Mouse (Mus musculus) kidney, embryonic 15.5 days (tissue): ENCODE measurements around the gene Ccr5. TPM values are rescaled to one million over a fixed set of nuclear protein-coding genes. Genes with fewer than 3 reads are reported as not detected.
"Not testable (repeated sequence)": the region's sequence is repeated elsewhere in the genome, so short reads cannot be mapped to it uniquely, and the experiment has no call there.

Experiments used
- ATAC-seq: fragments of 200-750 bp; cut with Nextera tagmentation; replicated peaks from 2 replicates; pipeline ENCODE4 v1.8.0; 2017; ENCODE audit warnings: moderate TSS enrichment; ENCODE audit not compliant: low FRiP score
- H3K27ac ChIP-seq: fragments of 300-500 bp; sonication (generic); 2 replicates; pipeline ENCODE4 v1.5.1; 2015; ENCODE audit warnings: mild to moderate bottlenecking, inconsistent platforms
- H3K27me3 ChIP-seq: fragments of 300-500 bp; sonication (generic); 2 replicates; pipeline ENCODE4 v1.6.1; 2015; ENCODE audit warnings: inconsistent platforms
- H3K36me3 ChIP-seq: fragments of 300-500 bp; sonication (generic); 2 replicates; pipeline ENCODE4 v1.6.1; 2015; ENCODE audit warnings: inconsistent platforms
- H3K4me1 ChIP-seq: fragments of 300-500 bp; sonication (generic); 2 replicates; pipeline ENCODE4 v1.6.1; 2015; ENCODE audit warnings: inconsistent platforms
- H3K4me2 ChIP-seq: fragments of 300-500 bp; sonication (generic); 2 replicates; pipeline ENCODE4 v1.6.1; 2015; ENCODE audit warnings: moderate library complexity, mild to moderate bottlenecking, inconsistent platforms
- H3K4me3 ChIP-seq: fragments of 300-500 bp; sonication (generic); replicated peaks from 2 replicates; pipeline ENCODE4 v1.5.1; 2015; ENCODE audit warnings: mild to moderate bottlenecking, inconsistent platforms
- H3K9ac ChIP-seq: fragments of 300-500 bp; sonication (generic); 2 replicates; pipeline ENCODE4 v1.6.1; 2015; ENCODE audit warnings: mild to moderate bottlenecking, inconsistent platforms
- H3K9me3 ChIP-seq: fragments of 300-500 bp; sonication (generic); replicated peaks from 2 replicates; pipeline ENCODE4 v1.6.1; 2016; ENCODE audit warnings: inconsistent platforms
- WGBS: fragments of 180-500 bp; shearing (Covaris S2); methylation state at CpG from one replicate; pipeline ENCODE4 v1.1.7; 2015; ENCODE audit warnings: mixed read lengths; 5-methylcytosine and 5-hydroxymethylcytosine counted together
- polyA plus RNA-seq: library from polyadenylated mRNA; unstranded; fragments of >200 nt; fragmentation: Nextera tagmentation; extraction: Ambion mirVana; gene quantifications from 2 replicates; pipeline ENCODE4 v1.2.1, GENCODE M21; 2015

The Ccr5 gene
- polyA plus RNA-seq, 1 experiment from 2014 or later = 0.65 TPM

DNA sequence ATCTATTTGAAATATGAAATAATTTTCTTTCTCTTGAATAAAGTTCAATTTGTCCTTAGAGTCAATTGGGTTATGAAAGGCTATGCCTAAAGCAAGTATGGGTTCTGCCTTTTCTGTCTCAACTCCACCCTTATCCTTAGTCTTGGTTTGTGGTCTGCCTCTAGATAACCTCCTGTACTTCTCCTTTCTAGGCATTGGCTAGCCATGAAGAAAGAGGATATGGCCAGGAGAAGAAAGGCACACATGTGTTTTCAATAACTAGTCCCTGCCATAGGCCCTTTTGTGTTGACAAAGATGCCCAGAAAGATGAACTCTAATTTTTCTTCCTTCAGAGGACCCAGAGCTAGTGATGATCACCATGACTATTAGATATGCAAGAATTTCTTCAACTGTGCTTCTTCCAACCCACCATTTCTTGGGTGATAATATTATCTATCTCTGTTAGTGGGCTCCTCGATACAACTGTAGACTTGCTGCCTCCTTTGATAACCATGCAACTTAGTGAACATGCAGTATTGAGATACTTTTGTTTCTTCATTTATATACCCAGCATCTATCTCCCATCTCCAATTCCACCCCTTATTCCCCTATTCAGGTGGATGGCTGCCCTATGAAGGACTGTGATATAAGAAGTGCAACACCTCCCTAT lies 8.6 kb upstream of the Ccr5 start:
- no peaks in the 10 kb centered on the region for H3K27me3 ChIP-seq
- 97% methylated on average over 1 of the region's 1 CpGs for WGBS
- ATAC-seq = no peak
- H3K36me3 ChIP-seq = no peaks in the 10 kb centered on the region
- H3K4me2 ChIP-seq = no peak overlapping the region
- no peak overlapping the region for H3K27ac ChIP-seq
- H3K9ac ChIP-seq = no peak overlapping the region
- no peak overlapping the region for H3K4me3 ChIP-seq
- H3K4me1 ChIP-seq = no peaks in the 10 kb centered on the region
- H3K9me3 ChIP-seq = no peaks in the 10 kb centered on the region

DNA sequence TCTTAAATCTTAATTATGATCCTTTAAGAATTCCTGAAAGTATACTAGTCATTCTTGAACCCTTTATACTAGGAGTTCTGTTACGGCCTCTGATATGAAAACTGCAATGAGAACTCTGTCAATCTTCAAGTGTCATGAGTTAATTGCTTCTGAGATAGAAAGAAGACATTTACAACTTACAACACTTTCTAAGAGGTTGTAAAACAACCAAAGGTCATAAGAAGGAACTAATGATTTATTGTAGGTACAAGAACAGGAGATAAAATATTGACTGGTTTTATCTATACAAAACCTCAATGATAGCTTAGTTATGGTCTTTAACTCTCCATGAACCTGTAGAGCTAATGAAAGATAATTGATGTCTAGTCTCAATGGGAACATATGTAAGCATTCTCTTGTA lies 7.6 kb upstream of the Ccr5 start:
- WGBS = 61% methylated on average over 1 of the region's 1 CpGs
- Histone ChIP-seq H3K36me3 (no peaks in the 10 kb centered on the region), H3K9ac (no peak overlapping the region), H3K4me1 (no peaks in the 10 kb centered on the region), H3K27me3 (no peaks in the 10 kb centered on the region), H3K4me2 (no peak overlapping the region), H3K4me3 (no peak overlapping the region), H3K27ac (no peak overlapping the region), H3K9me3 (no peaks in the 10 kb centered on the region)
- no peak for ATAC-seq

DNA sequence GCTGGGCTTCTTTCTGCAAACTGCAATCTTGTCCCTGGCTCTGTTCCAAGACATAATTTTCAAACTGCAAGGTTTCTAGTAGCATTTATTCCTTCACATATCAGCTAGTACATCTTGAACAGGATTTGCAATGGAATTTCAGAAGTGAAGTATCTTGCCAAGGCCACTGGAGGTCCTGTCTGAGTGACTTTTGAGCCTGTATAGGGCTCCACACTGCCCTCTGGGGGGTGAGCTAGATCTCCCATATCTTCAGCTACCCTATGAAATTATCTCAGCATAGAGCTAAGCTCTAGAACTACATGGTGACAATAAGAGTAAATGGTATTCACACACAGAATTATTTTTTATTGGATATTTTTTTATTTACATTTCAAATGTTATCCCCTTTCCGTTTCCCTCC lies 2.9 kb upstream of the Ccr5 start:
- Histone ChIP-seq H3K9me3 (no peaks in the 10 kb centered on the region), H3K9ac (no peak overlapping the region), H3K27me3 (no peaks in the 10 kb centered on the region), H3K4me1 (no peaks in the 10 kb centered on the region), H3K27ac (no peak overlapping the region), H3K4me2 (no peak overlapping the region), H3K36me3 (no peaks in the 10 kb centered on the region), H3K4me3 (no peak overlapping the region)
- WGBS = 92% methylated on average over 1 of the region's 1 CpGs
- no peak for ATAC-seq

DNA sequence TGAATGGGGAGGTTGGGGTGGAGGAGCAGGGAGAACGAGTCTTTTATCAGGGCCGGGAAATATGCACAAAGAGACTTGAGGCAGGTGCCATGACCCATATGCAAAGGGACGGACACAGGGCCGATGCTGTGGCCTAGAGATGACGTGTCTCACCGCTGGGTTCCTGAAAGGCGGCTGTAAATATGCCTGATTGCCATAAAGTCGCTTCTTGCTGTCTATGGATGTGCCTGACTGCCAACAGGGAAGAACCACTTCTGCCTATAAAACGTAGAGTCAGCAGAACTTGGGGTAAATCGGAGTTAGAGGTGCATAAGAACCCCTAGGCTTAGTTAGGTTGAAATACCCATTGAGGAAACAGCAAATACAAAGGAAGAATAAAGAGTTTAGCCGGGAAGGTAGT lies 4.2 kb downstream of the Ccr5 start:
- Histone ChIP-seq H3K27me3 (no peaks in the 10 kb centered on the region; the same call in 1 of the 2 replicates), H3K4me1 (no peaks in the 10 kb centered on the region), H3K4me3 (no peak overlapping the region), H3K27ac (no peak overlapping the region), H3K9ac (no peak overlapping the region), H3K36me3 (no peaks in the 10 kb centered on the region), H3K4me2 (no peak overlapping the region), H3K9me3 (no peaks in the 10 kb centered on the region)
- 80% methylated on average over 11 of the region's 11 CpGs for WGBS
- ATAC-seq = no peak

DNA sequence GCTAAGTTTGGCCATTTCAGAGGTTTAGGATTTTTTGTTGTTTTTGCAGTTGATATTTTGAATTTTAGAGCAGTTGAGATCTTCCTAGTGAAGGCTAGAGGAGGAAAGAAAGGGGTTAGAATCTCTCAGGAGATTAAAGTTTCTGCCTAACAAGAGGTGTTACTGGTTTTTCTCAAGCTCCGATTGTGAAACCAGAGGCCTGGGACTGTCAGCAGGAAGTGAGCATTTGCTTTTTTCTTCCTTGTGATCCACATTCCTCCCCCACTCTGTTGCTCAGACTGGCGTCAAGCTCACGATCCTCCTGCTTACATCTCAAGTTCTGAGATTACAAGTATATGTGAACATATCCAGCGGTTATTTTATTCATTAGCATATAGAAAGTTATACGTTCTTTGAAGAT lies 5.0 kb downstream of the Ccr5 start:
- Histone ChIP-seq H3K4me1 (no peaks in the 10 kb centered on the region), H3K36me3 (no peaks in the 10 kb centered on the region), H3K4me3 (no peak overlapping the region), H3K27ac (no peak overlapping the region), H3K9ac (no peak overlapping the region), H3K4me2 (no peak overlapping the region), H3K27me3 (no peaks in the 10 kb centered on the region; the same call in 1 of the 2 replicates), H3K9me3 (no peaks in the 10 kb centered on the region)
- WGBS = 33% methylated on average over 5 of the region's 5 CpGs
- no peak for ATAC-seq

DNA sequence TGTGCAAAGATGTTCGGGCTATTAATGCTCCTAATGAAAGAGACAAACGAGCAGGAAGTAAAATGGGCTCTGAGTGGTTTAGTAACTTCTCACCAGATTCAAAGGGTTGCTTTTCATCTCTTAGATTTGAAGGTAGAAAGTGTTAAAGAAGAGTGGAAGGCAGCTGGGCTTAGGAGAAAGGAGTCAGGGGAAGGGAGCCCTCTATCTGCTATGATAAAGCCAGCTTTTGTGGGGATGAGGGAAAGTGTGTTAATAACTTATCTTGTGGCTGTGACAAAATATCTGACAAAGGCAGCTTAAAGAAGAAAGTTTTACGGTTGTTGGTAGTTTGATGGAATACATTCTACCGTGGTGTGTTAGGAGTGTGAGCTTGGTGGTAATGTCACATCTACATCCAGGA lies 6.1 kb downstream of the Ccr5 start:
- 46% methylated on average over 4 of the region's 4 CpGs for WGBS
- ATAC-seq = no peak
- H3K27ac ChIP-seq = no peak overlapping the region
- H3K4me3 ChIP-seq = no peak overlapping the region
- H3K4me1 ChIP-seq = no peaks in the 10 kb centered on the region
- no peaks in the 10 kb centered on the region for H3K36me3 ChIP-seq
- H3K27me3 ChIP-seq = no peaks in the 10 kb centered on the region; the same call in 1 of the 2 replicates
- no peak overlapping the region for H3K9ac ChIP-seq
- no peak overlapping the region for H3K4me2 ChIP-seq
- H3K9me3 ChIP-seq = no peaks in the 10 kb centered on the region

DNA sequence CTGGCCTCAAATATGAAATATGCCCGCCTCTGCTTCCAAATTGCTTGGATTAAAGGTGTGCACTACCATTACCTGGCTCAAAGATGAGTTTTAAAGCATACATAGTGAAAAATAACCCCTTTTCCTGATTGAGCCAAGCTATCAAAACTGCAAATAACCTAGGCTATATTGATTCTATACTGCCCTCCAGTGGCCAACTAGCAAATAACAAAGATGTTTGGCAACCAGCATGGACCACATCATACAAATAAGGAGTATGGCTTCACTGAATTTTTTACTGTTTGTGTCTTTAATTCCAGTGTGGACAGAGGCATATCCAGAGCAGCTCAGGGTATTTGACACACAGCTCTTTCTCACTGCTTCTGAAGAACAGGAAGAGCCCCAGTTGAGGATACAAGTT lies 7.0 kb downstream of the Ccr5 start:
- no peak for ATAC-seq

DNA sequence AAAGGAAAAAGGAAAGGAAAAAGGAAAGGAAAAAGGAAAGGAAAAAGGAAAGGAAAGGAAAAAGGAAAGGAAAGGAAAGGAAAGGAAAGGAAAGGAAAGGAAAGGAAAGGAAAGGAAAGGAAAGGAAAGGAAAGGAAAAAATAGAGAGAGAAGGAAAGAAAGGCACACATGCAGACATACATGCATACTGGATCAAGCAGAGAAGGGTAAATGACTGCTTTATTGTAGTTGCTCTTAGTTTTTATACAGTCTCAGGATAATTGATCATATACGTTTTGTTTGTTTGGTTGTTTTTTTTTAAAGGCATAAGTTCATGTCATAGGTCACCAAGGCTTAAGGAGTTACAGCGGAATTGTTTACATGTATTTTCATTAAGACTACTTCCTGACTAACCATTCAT lies 11.6 kb downstream of the Ccr5 start:
- not testable (repeated sequence) for H3K4me1 ChIP-seq, H3K4me3 ChIP-seq, H3K36me3 ChIP-seq, H3K9ac ChIP-seq, H3K4me2 ChIP-seq, ATAC-seq, H3K27me3 ChIP-seq, H3K9me3 ChIP-seq, H3K27ac ChIP-seq
- 68% methylated on average over 2 of the region's 2 CpGs for WGBS

More for the DNA sequence above, 7.0 kb downstream of the Ccr5 start:
- no peaks in the 10 kb centered on the region; the same call in 1 of the 2 replicates for H3K27me3 ChIP-seq
- H3K4me3 ChIP-seq = no peak overlapping the region
- no peak overlapping the region for H3K9ac ChIP-seq
- 0% methylated on average over 1 of the region's 1 CpGs for WGBS
- H3K9me3 ChIP-seq = no peaks in the 10 kb centered on the region
- H3K27ac ChIP-seq = no peak overlapping the region
- H3K36me3 ChIP-seq = no peaks in the 10 kb centered on the region
- no peaks in the 10 kb centered on the region for H3K4me1 ChIP-seq
- H3K4me2 ChIP-seq = no peak overlapping the region

DNA sequence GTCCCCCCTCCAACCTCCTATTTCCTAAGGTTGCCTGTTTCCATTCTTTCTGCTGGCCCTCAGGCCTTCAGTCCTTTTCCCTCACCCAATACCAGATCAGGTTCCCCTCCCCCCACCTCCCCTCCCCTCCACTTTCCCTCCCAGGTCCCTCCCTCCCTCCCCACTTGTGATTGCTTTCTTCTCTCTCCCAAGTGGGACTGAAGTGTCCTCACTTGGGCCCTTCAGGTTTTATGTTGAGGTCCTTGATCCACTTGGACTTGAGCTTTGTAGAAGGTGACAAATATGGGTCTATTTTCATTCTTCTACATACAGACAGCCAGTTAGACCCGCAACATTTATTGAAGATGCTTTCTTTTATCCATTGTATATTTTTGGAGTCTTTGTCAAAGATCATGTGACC lies 13.6 kb downstream of the Ccr5 start:
- ATAC-seq, H3K9ac ChIP-seq, H3K4me2 ChIP-seq, H3K36me3 ChIP-seq, H3K4me3 ChIP-seq, H3K27ac ChIP-seq, H3K9me3 ChIP-seq, H3K4me1 ChIP-seq, H3K27me3 ChIP-seq: not testable (repeated sequence)
- WGBS = 90% methylated on average over 1 of the region's 1 CpGs

DNA sequence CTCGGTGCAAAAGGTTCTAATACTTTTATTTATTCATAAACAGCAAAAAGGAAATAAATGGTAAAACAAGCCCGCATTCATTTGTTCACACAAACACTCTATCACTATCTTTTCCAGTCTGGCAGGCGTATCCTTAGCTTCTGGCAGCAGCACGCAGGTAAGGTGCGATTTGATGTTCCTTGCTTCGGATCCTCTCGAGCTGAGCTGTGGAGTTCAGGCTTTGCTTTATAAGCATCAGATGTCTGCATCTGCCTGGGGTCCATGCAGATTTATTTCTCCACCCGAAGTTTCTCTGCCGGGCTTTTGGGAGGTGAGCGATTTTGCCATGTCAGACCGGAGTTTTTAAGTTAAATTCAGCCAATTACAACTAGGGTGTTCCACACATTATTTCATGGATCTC lies 16.3 kb downstream of the Ccr5 start:
- WGBS = 74% methylated on average over 11 of the region's 11 CpGs
- Histone ChIP-seq H3K27me3 (no peaks in the 10 kb centered on the region), H3K27ac (no peak overlapping the region)

DNA sequence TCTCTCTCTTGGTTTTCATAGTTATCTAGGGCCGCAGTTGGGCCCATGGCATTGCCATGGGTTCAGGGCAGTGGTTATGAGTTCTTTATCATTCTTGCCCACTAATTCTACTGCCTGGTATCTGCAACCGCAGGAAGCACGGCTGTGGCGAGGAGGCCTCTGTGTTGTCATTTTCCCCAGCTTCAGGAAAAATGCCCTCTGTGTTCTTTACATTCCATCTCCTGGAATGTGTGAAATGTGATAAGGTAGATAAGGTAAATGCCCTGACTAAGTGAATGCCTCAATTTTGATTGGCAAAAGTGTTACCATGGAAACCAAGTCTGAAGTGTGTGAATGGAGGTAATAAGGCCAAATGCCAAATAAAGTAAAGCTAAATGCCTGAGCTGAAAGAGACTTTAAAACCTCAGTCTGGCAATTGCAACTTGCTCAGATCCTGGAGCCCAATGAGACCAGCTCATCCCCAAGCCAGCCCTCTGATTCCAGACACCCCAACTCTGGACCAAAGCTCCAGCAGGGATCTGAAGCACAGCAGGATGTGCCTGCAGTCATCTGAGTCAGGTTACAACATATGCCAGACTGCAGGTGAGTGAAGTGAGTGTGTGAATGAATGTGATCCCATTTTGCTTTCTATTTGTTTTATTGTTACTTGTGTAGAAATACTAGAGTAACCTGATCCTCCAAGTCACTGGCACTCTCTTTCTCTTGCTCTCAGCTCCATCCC lies 16.9 kb downstream of the Ccr5 start:
- Histone ChIP-seq H3K9ac (no peak overlapping the region), H3K4me1 (no peaks in the 10 kb centered on the region), H3K27me3 (no peaks in the 10 kb centered on the region), H3K36me3 (no peaks in the 10 kb centered on the region), H3K27ac (no peak overlapping the region), H3K9me3 (no peaks in the 10 kb centered on the region), H3K4me3 (no peak overlapping the region), H3K4me2 (no peak overlapping the region)
- ATAC-seq = peak; percentile 25; the same call in 1 of the 2 replicates
- WGBS = 61% methylated on average over 4 of the region's 4 CpGs

More for the DNA sequence above, 16.3 kb downstream of the Ccr5 start:
- Histone ChIP-seq H3K9ac (no peak overlapping the region), H3K4me1 (no peaks in the 10 kb centered on the region), H3K9me3 (no peaks in the 10 kb centered on the region), H3K4me3 (no peak overlapping the region), H3K4me2 (no peak overlapping the region), H3K36me3 (no peaks in the 10 kb centered on the region)
- ATAC-seq = no peak

DNA sequence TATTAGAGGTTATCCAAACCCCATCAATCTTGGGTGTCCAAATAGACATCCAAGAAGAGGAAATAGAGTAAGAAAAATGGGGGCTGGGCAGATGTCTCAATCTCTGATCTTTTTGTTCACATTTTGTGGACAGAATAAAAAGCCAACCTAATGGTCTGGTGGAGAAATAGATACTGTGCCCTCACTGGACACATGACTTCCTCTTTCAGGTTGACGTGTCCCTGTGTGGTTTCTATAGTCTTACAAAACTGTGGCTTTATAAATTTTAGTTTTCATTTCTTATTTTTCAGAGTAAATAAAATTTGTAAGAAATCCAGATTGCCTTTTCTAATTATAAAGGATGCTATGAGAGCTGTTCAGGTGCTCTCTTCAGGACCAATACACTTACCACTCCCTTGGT lies 22.3 kb downstream of the Ccr5 start:
- whole genome bisulfite sequencing = 69% methylated on average over 1 of the region's 1 CpGs
- no peak for ATAC-seq
- Histone ChIP-seq H3K36me3 (no peaks in the 10 kb centered on the region), H3K4me1 (no peaks in the 10 kb centered on the region), H3K9me3 (no peaks in the 10 kb centered on the region), H3K27me3 (no peaks in the 10 kb centered on the region), H3K4me2 (no peak overlapping the region), H3K4me3 (no peak overlapping the region), H3K27ac (no peak overlapping the region), H3K9ac (no peak overlapping the region)

DNA sequence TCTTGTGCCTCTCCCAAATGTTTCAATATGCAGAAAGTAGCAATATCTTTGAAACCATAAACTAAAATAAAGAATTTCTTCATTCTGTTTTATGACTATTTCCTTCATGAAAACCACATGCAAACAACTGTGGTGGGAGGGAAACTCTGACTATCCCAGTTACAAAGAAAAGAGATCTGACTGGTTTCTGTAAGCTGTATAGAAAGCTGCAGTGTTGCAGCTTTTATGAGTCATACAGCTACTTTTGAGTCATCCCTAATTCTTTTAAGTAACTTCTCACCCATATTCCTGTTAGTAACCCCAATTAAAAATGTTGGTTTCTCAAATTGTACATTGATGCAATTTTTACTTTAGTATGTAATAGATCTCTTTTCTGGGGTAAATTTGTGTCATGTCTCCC lies 25.0 kb downstream of the Ccr5 start:
- H3K9ac ChIP-seq = no peak overlapping the region
- H3K4me3 ChIP-seq = no peak overlapping the region
- H3K27ac ChIP-seq = no peak overlapping the region
- no peaks in the 10 kb centered on the region for H3K27me3 ChIP-seq
- no peaks in the 10 kb centered on the region for H3K4me1 ChIP-seq
- H3K4me2 ChIP-seq = no peak overlapping the region
- H3K36me3 ChIP-seq = no peaks in the 10 kb centered on the region
- no peak for ATAC-seq
- no peaks in the 10 kb centered on the region for H3K9me3 ChIP-seq
